Mouse (Mus musculus): ENCODE measurements at regions not wholly inside any gene's neighbourhood (a gene's known extent, or its start where the extent isn't known, plus 50 kb on each side); places are given as distances from the start of the nearest gene placed in this dataset.

DNA sequence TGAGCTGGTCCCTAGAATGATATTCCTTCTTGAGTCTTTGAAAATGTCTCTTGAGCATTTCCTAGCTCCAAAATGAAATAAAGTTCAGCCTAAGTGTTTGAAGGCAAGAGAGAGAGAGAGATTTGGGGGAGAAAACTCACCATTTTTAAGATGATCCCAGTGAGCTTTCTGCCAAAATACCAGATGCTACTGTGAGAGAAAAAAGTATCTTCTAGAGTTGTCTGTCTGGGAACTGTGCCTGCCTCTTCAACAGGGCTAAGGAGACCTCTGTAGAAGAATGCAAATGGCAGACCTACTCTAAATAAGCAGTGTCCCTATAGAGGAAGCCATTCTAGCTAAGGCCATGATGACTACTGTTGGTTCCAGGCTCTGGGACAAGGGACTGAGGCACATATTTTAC is 285.6 kb upstream of the Prickle1 start:
- DNase-seq (ENCODE audit: low spot score in 2 of 2): no peak

DNA sequence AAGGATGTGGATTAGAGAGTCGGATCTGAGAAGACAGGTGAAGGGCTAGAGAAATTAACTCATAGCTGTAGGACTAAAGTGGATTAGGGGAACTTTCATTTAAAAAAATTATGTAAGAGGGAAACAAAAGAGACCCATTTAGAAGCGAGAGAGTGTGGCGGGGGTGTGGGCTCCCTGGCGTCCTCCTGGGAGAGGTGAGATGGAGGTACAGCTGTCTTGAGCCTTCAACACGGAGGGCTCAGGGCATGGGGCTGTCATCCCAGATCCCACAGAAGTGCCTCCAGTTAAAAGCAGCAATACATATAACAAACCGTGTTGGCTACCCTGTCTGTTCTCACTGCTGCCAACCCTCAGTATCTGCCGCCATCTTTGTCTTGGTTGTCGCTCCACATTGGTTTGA is 284.6 kb upstream of the Prickle1 start:
- no peak for DNase-seq (ENCODE audit: low spot score in 2 of 2)

DNA sequence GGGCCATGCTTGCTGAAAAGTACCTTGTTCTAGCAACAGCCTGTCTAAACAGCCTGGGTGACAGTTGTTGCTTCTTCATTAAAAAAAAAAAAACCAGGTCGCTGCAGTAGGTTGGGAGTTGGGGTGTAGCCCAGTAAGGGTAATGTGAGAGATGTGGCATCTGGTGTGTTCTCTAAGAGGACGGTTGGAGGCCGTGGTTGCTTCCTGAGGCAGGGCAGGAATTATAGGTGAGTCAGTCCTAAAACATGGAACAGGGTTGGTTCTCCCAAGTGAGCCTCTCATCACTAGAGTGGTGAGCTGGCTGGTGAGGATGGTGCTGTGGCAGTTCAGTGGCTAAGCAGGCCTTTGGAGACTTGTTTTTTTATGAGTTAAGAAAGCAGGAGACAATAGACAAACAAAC is 283.3 kb upstream of the Prickle1 start:
- DNase-seq (ENCODE audit: low spot score in 2 of 2): no peak

DNA sequence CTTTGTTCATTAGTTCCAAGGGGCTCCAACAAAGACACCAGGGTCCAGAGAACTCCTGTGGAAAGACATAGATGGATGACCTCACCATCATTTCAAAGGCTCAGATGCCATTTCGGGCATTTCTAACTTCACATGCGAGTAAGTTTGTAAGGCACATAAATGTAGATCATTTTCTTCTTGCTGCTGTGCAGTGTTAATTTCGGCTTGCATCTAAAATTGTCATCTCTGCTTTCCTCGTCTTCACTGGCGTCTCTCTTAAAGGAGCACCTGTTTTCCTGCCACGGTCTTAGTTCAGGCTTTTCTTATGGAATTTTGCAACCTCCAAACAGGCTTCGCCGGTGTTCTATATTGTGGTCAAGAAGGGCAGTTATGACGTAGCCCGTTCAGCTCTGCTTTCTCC is 280.6 kb upstream of the Prickle1 start:
- no peak for DNase-seq (ENCODE audit: low spot score in 2 of 2)

DNA sequence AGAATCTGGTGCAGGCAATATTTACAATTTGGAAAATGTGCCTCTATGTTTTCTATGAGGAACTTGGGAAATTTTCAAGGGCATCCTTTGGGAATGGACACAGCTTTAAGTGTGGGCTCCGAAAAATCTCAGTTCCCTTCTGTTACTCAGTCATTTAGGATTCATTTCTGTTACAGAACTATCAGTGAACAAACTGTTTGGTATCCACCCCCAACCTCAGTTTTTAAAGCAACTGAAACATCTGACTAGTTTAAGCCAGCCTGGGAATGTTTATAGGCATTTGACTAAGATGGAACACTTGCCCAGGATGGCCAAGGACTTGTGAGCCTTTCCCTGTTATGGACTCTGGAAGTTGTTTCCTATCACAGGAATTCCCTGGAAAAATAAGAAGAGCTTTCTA is 280.0 kb upstream of the Prickle1 start:
- DNase-seq (ENCODE audit: low spot score in 2 of 2): no peak

DNA sequence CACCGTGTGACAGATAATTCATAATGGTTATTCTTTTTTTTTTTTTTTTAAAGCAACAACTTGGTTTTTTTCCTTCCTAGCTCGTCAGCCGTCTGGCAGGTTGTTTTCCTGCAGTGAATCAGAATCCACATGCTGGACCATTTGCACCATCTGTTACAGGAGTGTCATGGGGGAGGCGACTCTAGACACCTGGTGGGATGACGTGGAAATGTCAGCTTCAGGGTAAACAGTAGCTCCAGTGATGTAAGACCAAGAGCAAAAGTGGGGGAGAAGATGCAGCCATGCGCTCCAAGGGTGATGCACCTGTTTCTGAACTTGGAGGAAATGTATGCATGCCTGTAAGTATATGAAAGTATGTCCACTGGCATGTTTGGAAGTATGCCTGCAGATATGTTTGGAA is 278.5 kb upstream of the Prickle1 start:
- DNase-seq (ENCODE audit: low spot score in 2 of 2): no peak

DNA sequence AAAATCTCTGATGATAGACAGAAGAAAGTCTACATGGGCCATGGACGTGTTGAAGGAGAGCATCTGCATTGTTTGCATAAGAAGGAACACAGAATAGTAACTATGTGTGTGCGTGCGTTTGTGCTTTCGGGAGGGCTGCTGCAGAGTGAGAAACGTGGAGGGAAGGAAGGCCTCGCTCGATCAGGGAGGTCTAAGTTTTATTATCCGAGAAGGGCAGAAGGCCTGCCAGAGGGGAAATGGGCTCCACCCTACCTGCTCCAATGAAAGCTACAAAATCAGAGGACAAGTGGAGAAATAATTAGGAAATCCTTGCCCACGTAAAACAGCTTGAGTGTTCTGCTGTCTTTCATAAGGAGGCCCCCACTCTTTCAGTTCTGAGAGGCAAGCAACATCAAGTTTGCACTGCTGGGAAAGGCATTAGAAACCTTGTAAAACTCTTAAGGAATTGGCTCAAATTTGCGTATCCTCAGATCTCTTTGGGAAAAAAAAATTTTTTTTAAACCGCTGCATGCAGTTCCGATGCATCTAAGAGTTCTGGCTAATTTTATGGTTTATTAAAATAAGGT is 261.7 kb upstream of the Prickle1 start:
- no peak for DNase-seq (ENCODE audit: low spot score in 2 of 2)

DNA sequence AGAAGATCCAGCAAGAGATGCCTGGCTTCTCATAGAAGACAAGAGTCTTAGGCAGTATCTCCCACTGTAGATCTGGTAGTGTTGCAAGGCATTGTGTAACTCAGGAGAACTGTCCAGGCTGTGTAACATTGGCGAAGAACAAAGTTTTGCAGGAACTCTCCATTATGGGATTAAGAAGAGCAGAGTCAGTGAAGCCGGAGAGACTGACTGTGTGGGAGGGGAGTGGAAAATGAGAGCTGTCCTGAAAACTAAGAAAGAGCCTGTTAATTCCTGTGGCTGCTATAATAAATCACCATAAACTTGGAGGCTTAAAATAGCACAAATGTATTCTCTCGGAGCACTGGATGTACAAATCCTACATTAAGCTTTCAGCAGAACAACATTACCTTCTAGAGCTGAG is 257.5 kb upstream of the Prickle1 start:
- DNase-seq (ENCODE audit: low spot score in 2 of 2): no peak

DNA sequence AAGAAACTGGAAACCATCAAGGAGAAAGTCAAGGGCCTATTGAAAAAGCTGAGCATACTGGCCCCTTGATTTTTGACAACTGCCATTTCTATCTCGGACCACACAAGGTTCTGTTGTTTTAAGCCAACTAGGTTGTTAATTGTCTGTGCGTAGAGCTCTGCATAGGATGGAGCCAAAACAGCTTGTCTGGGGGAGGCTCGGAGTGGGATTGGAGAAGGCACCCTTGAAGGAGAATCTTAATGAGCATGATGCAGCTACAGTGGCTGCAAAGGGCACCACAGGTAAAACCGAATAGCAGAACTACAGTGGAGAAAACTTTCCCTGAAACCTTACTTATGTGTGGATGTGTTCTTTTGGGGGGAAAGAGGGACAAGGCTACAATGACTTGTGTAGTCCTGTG is 256.4 kb upstream of the Prickle1 start:
- DNase-seq (ENCODE audit: low spot score in 2 of 2): no peak

DNA sequence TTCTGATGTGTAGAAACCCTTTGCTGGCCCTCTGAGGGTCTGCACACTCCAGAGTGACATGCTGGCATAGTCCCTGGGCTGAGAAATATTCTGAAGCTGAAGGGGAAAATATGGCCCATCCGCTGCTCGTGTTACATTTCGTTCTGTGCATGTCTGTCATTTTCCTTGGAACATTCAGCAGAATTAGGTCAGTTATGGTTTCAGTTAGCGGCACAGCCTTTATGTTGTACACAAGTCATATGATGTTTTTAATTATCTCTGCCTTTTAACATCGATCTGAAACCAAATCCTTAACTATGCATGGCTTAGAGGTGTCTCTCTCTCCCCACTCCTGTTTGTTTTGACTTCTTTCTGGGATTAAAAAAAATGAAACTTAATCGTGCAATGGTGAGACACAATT is 254.7 kb upstream of the Prickle1 start:
- no peak for DNase-seq (ENCODE audit: low spot score in 2 of 2)

DNA sequence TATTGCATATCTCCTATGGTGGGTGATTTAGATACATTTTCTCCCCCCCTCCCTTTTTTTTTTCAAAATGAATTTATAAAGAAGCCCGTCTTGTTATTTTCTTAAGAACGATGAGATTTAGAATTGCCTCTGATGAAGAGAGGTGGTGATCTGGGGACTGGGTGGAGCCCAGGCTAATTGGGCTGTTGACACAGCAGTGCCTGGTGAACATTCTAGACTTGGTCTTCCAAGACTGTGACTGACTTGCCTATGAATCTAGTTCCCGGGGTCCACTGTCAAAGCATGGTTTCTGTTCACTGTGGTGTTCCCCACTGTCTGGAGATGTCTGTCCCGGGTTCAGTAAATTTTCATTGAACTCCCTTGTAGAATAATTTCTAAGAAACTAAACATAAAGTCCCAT is 253.1 kb upstream of the Prickle1 start:
- DNase-seq (ENCODE audit: low spot score in 2 of 2): no peak

DNA sequence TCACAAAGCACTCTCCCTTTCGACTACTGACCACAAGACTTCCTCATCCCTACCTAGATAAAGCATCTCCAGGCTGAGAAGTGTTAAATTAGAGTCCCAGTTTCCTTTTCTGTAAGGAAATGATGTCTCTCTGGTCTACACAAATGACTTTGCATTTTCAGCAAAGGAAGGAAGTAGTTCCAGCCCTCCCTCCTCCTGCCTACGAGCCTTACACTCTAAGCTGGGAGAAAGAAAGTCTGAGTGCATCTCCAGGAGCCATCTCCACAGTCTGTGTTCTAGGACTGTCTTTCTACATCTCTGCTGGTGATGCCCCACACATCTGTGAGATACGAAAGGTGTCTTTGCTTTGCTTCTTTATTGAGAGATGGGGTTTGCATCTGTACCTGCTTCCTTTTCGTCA is 251.1 kb upstream of the Prickle1 start:
- DNase-seq (ENCODE audit: low spot score in 2 of 2): no peak

DNA sequence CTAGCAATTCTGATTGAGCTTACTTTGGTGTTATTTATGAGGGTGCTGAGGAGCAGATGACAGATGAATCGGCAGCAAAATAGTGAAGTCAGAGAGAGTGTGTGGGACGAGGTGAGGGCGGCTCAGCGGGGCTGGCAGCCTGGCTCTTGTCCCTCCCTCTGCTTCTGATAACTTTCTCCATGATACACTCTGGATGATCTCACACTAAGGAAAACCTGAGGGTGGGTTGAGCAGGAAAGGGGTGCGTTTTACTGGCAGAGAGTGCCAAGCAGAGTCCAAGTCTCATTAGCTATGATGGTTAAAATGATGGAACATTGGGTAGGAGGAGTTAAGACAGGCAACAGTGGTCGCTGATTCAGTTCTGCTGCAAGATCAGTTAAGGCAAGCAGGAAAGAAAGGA is 250.1 kb upstream of the Prickle1 start:
- DNase-seq (ENCODE audit: low spot score in 2 of 2): no peak

DNA sequence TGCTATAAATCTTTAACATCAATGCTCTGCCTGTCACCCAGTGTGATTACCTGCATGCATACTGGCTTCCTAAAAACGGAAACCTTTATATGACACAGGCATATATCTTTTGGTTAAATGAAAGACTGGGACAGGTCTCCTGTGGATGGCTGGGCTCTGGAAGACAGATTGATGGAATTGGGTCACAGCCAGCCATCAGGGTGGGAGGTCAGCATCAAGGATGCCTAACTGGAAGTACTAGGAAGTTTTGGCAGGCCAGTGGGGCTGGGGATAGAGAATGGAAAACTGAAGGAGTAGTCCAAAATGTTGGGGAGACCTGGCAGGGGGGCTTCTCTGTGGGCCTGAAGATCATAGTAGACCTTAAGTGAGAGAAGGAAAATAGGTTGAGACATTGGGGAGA is 237.3 kb upstream of the Prickle1 start:
- DNase-seq (ENCODE audit: low spot score in 2 of 2): no peak

DNA sequence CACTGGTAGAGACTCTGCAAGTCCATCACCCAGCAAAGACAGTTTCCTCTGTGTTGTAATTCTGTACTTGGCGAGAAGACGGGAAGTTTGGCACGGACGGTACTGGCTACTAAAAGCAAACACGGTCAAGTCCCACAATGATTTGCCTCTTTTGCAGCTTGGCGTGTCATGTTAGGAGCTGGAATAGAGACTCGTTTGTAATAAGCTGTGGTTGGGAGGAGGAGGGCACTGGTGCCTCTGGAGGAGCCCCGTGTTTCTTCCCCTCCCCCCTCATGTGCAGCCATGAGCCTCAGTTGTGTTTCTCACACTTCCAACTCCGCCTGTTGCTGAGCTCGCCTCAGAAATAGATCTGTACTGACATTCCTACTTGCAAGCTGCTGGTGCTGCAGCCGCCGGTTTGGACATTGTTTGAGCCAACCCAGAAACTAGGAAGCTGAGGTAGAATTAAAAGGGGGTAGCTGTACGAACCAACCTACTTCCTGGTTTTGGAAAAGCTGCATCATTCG is 236.8 kb upstream of the Prickle1 start:
- no peak for DNase-seq (ENCODE audit: low spot score in 2 of 2)

DNA sequence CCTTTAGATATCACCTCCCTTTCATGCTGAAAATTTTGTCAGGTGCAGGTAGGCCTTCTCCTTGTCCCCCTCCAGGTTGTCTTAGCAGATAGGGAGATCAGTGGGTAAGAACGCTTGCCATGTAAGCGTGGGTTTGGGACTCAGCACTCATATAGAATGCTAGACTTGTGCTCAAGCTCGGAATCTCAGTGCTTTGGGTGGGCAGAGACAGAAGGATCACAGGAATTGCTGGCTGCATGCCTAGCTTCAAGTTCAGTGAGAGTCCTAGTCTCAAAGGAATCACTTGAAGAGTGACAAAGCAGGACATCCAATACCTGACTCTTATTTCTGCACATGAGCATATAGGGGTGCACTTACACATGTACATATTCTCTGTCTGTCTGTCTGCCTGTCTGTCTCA is 235.5 kb upstream of the Prickle1 start:
- DNase-seq (ENCODE audit: low spot score in 2 of 2): no peak

DNA sequence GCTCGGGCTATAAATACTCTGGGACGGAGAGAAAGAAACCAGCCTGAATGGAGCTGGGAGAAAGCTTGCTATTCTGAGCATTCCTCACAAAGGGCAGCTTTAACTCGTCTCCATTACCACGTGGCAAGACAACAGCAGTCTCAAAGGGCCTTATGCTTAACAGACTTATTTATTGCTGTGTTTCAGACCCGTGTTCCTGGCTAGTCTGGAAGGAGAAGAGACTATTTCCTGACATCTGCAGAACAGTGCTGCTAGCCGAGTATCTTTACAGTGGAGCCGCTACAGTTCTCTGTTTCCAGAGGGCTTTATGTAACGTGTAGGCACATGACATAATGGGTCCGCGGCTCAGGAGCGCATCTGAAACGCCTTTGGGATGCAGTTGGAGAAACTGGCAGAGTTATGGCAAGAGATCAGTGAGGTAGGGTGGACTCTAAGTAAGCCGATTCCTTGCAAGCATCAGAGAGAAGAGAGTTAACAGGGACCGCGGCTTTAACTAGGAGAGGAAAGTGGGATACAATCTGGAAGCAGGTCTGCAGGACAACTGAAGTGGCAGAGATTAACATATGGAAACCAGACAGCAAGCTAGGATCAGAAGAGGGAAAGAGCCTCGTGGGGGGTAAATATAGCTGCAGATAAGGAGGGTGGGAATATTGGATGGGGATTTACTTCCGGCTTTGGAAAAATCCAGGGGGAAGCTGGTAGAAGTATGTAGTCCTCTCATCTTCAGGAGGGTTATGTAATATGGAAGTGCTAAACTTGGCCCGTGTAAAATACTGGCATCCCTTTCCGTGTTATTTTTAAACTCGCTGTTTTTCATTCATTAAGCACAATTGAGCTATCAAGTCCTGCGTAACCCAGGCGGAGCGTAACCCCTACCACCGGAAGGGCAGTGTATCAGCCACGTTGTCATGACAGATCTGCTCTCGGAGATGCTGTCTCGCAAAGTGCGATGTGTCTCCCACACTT is 229.3 kb upstream of the Prickle1 start:
- no peak for DNase-seq (ENCODE audit: low spot score in 2 of 2)

DNA sequence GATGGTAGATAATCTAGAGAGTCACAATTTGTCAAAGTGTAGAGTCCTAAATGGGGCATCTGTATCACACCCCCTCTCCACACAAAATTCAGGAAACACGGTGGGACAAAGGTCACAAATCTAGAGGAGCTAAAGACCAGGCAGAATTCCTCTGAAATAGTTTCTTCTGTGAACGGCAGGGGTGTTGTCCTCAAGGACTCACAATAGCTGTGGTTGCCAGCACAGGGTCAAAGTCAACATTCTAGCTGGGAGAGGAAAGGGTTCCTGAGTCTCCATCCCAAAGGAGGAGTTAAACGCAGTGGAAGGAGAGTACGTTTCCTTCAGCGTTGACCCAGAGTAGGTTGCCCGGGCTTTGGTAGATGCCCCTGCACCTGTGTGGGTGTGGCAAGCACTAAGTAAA is 225.5 kb upstream of the Prickle1 start:
- no peak for DNase-seq (ENCODE audit: low spot score in 2 of 2)

DNA sequence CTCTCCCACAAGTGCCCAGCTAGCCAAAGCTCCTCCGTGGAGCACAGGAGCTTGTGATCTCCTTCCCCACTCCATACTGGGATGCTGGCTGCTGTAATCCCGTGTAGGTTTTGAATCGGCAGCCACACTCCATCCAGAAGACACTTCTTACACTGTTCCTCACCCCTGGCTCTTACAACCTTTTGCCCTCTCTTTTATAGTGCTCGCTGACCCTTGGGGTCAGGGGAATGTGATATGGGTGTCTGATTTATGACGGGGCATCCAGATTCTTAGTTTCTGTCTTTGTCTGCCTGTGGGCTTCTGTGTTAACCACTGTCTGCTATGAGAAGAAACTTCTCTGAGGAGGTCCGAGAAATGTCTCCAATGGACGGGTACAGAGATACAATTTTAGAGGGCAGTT is 216.3 kb upstream of the Prickle1 start:
- DNase-seq (ENCODE audit: low spot score in 2 of 2): no peak

DNA sequence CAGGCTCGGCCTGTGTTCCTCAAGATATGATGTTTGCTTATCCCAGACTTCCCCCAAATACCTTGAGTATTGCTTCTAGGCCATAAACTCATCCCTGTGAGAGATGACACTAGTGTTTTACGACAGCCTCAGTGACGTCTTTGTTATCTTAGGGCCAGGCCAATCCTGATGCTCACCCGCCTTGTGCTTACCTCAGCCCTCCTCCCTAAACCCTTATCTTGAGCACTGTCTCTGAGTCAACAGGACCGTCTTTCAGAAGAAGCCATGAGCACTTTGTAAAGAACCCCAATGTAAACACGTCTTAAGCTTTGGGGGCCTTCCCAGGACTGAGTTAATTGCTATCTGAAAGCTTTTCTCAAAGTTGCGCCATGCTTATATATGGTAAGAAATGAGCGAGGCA is 212.3 kb upstream of the Prickle1 start:
- no peak for DNase-seq (ENCODE audit: low spot score in 2 of 2)

DNA sequence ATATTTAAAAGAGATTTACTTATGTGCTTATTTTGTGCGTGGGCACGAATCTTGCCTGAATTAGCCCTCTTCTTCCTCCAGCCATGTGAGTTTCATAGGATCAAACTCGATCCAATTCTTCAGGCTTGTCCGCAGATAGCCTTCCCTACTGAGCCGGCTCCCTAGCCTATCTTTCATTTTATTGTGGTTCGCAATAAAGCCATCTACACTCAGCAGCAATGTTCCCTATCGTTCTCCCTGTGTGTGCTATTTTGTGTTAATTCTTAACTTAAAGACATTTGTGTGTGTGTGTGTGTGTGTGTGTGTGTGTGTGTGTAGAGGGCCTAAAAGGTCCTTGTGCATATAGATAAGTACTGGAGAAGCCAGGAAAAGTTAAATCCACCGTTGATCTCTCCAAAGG is 211.8 kb upstream of the Prickle1 start:
- no peak for DNase-seq (ENCODE audit: low spot score in 2 of 2)

DNA sequence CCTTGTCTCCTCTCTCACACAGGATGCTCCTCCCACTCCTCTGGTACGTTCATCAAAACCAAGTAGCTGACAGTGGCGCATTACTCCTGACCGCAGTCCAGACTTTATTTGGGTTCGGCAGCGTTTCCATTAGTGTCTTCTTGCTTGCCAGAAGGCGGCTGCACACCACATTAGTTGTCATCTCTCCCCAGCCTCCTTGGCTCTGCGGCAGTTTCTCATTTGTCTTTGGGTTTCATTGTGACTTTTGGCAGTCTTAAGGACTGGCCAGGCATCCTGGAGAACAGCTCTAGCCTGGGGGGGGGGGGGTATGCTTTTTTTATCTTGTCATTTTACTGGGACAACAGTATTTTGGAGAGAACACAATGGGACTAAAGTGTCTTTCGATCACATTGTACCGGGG is 209.0 kb upstream of the Prickle1 start:
- no peak for DNase-seq (ENCODE audit: low spot score in 2 of 2)

DNA sequence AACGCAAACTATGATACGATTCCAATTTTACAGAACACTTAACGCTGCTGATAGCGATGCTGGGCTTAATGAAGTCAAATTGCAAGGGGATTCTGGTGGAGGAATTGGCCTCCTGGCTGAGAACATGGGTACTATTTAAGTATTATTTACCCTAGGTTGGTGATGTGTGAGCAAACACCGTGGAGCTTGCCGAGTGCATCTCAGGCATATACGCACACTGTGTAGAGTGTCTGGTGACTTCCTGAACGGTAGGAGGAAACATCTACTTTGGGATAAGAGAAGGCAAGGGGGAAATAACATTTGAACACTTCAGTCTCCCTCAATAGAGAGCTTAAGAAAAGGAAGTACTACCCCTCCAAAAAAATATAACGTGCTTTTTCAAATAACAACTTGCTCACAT is 194.8 kb upstream of the Prickle1 start:
- no peak for DNase-seq (ENCODE audit: low spot score in 2 of 2)

Measured in spleen, postnatal 10 days (tissue).